Mouse (Mus musculus): ENCODE measurements around the gene Mical3. TPM values are rescaled to one million over a fixed set of nuclear protein-coding genes. Genes with fewer than 3 reads are reported as not detected.
"Not testable (repeated sequence)": the region's sequence is repeated elsewhere in the genome, so short reads cannot be mapped to it uniquely, and the experiment has no call there.

Mical3 gene
- total RNA-seq, 2 experiments from 2014 or later: 26.4 to 89.3 TPM

DNA sequence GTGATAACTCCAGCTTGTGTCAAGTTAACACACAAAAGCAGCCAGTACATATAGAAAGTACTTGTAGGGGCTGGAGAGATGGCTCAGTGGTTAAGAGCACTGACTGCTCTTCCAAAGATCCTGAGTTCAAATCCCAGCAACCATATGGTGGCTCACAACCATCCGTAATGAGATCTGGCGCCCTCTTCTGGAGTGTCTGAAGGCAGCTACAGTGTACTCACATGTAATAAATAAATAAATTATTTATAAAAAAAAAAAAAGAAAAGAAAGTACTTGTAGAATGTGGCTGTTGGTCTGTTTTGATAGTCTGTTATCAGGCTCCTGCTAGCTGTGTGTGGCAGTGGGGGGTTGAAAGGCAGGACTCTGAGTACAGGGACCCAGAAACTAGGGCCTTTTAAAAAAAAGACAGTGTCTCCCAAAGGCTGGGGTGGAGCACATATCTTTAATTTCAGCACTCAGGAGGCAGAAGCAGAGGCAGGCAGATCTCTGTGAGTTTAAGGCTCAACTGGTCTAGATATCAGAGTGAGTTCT lies 205.9 kb downstream of the Mical3 start:
- ATAC-seq (replicated peaks; ENCODE audit: low FRiP score, low TSS enrichment, poor library complexity, severe bottlenecking): peak; percentile 92

DNA sequence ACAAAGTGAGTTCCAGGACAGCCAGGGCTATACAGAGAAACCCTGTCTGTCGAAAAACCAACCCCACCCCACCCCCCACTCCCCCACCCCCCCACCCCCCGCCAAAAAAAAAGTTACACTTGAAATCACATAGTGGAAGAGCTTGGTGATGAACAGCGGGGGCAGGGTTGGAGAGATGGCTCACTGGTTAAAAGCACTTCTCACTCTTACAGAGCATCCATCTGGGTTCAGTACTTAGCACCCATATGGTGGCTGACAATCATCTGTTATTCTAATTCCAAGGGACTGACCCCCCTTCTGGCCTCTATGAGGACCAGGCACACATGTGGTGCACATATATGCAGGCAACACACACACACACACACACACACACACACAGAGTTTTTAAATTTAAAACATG lies 212.8 kb downstream of the Mical3 start:
- no peak for ATAC-seq (replicated peaks; ENCODE audit: low FRiP score, low TSS enrichment, poor library complexity, severe bottlenecking)

DNA sequence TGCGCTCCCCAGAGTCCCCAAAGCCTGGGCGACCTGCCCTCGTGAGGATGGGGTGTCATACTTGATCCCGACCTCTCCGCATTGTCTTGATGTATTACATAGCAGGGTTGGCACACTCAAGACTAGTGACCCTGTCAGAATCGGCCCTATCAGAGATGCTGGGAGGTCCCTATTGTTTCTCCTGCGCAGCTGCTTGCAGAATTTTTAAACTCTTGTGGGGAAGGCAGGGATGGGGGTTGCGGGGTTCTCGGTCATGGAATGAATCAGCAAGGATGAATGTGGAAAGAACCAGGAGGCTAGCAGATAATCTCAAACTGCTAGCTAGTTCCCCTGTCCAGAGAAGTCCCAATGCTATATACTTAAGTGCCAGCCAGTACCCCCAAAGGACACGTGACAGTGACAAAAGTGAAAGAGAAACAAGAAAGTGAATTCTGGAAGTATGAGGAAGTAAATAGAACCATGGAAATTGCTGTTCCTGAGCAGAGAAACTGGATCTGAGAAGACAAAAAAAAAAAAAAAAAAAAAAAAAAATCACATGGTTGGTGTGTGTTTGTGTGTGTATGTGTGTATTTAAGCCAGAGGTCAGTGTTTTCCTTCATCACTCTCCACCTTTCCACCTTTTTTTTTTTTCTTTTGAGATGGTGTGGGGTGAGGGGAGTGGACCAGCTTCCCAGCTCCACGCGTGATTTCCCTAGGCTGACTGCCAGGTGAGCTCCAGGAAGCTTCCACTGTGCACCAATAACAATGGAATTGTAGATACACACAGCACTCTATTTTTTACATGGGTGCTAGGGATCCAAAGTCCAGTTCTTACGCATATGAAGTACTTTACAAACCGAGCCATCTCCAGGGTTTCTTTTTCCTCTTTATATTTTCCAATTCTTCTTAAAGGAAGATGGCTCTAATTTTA lies 213.6 kb downstream of the Mical3 start:
- ATAC-seq (replicated peaks; ENCODE audit: low FRiP score, low TSS enrichment, poor library complexity, severe bottlenecking): peak; percentile 16; the same call in 1 of the 2 replicates

- peak; percentile 69 for ATAC-seq (replicated peaks; ENCODE audit: low FRiP score, low TSS enrichment, poor library complexity, severe bottlenecking)
These were observed 214.5 kb downstream of the Mical3 start, which contains the start of gene Bid for GRCm38 (mm10) chr6:120916074-120916971. TSS of gene Bid (minus strand) at chr6:120916853.

GRCm38 (mm10) chr6:120915649-120915975 lies 215.2 kb downstream of the Mical3 start:
- no peak for ATAC-seq (replicated peaks; ENCODE audit: low FRiP score, low TSS enrichment, poor library complexity, severe bottlenecking)

- peak; percentile 80 for ATAC-seq (replicated peaks; ENCODE audit: low FRiP score, low TSS enrichment, poor library complexity, severe bottlenecking)
These were observed 215.7 kb downstream of the Mical3 start for GRCm38 (mm10) chr6:120914911-120915648.

DNA sequence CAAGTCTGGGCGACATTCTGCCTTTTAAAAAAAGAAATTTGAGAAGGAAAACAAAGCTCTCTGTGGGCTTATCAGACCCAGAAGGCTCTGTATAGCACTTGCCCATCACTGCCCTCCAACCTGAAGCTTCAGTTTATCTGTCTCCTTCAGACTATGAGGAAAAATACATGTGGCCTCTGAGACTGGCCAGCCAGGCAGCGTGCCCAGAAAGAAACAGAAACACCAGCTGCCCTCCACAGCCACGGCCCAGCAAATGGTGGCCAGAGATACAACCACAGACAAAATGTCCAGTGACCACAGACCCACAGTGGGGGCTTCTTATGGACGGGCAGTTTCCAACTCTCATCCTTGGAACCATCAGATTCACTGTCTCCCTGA lies 216.3 kb downstream of the Mical3 start:
- ATAC-seq (replicated peaks; ENCODE audit: low FRiP score, low TSS enrichment, poor library complexity, severe bottlenecking): peak; percentile 58

DNA sequence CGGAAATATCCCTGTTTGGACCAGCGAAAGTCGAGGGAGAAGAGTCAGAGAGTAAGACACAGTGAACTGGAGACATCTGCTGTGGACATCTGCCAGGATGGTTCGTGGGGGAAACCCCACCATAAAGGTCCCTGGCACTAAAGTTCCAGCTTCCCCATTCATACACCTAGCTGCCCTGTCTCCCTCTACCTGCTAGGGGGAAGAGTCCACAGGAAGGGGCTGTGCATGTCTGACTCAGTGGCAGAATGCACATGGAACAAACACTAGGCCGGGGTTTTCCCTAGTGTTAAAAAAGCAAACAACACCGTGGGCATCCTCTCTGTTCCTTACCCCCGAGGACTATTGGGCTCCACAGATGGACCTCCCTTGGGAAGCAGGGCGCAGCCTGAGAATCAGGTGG lies 217.0 kb downstream of the Mical3 start:
- ATAC-seq (replicated peaks; ENCODE audit: low FRiP score, low TSS enrichment, poor library complexity, severe bottlenecking): no peak

GRCm38 (mm10) chr6:120912931-120913330 lies 217.9 kb downstream of the Mical3 start:
- no peak for ATAC-seq (replicated peaks; ENCODE audit: low FRiP score, low TSS enrichment, poor library complexity, severe bottlenecking)

- no peak for ATAC-seq (replicated peaks; ENCODE audit: low FRiP score, low TSS enrichment, poor library complexity, severe bottlenecking)
These were observed 219.4 kb downstream of the Mical3 start for GRCm38 (mm10) chr6:120911213-120912007.

- no peak for ATAC-seq (replicated peaks; ENCODE audit: low FRiP score, low TSS enrichment, poor library complexity, severe bottlenecking)
These were observed 221.3 kb downstream of the Mical3 start for GRCm38 (mm10) chr6:120909501-120909900.

GRCm38 (mm10) chr6:120907876-120908597 lies 222.8 kb downstream of the Mical3 start:
- ATAC-seq (replicated peaks; ENCODE audit: low FRiP score, low TSS enrichment, poor library complexity, severe bottlenecking): not testable (repeated sequence)

DNA sequence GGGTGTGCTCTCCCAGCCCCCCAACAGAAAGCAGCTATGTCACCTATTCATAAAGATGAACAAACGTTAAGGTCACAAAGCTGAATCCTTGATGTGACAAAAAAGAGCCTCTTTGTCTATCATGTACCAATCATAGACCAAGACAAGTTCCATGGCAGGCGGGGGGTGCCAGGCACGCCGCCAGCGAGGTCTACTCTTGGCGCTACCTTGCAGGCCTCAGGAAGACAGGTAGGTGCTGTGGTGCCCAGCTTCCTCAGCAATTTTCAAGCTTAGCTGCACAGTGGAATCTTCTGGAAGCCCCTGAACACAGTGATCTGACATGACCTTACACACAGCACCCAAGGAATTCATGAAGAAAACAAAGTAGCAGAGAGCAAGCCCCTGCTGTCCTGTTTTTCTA lies 224.3 kb downstream of the Mical3 start:
- no peak for ATAC-seq (replicated peaks; ENCODE audit: low FRiP score, low TSS enrichment, poor library complexity, severe bottlenecking)

DNA sequence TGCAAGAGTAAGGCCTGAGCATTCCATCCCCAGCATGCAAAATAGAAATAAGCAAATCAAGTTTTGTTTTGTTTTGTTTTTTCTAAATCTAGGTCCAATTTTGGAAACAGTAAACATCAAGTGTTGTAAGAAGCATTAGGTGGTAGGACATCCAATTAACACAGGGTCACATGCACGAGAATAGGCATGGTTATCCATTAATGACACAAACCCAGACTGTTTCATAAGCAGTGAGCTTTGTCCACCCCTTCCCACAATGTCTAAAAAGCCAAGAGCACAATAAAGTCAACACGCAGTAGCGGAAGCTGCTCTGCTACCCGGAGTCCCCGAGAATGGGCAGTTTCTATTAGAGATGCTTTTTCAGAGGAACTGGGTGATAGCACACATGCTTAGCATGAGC lies 225.7 kb downstream of the Mical3 start:
- ATAC-seq (replicated peaks; ENCODE audit: low FRiP score, low TSS enrichment, poor library complexity, severe bottlenecking): no peak

DNA sequence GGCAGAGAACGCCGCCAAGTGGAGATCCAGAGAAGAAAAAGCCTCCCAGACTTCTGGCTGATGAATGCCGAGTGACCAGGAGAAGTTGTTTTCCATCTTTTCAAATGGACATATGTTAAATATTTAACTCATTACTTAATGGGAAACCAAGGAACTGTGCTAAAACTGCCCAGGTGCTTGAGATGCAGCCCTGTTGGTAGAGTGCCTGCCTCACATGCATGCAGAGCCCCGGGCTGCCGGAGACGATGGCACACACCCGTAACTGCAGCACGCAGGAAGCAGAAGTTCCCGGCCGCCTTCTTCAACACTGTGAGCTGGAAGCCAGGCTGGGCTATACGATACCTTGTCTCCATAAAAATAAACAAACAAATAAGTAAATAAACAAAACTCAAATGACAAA lies 226.8 kb downstream of the Mical3 start:
- ATAC-seq (replicated peaks; ENCODE audit: low FRiP score, low TSS enrichment, poor library complexity, severe bottlenecking): peak; percentile 23; the same call in 1 of the 2 replicates

DNA sequence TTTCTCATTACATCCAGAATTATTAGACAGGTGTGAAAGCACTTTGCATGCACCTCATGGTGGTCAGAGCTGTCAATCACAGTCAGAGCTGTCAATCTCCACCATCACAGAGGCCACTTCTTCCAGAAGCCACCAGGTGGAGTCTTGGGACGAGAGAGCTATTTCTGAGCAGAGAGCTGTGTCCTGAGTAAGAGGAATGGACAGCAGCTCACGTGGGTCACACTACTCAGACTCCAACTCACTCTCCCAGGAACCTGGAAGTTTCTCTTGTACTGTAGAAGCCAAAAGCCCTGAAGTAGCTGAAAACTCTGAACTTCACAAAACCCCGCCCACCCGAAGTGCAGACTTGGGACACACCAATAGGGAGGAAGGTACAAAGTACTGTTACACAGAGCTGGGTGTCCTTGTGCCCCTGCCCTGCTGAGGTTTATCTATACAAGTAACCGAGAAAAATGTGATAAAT lies 227.3 kb downstream of the Mical3 start:
- peak; percentile 81 for ATAC-seq (replicated peaks; ENCODE audit: low FRiP score, low TSS enrichment, poor library complexity, severe bottlenecking)

DNA sequence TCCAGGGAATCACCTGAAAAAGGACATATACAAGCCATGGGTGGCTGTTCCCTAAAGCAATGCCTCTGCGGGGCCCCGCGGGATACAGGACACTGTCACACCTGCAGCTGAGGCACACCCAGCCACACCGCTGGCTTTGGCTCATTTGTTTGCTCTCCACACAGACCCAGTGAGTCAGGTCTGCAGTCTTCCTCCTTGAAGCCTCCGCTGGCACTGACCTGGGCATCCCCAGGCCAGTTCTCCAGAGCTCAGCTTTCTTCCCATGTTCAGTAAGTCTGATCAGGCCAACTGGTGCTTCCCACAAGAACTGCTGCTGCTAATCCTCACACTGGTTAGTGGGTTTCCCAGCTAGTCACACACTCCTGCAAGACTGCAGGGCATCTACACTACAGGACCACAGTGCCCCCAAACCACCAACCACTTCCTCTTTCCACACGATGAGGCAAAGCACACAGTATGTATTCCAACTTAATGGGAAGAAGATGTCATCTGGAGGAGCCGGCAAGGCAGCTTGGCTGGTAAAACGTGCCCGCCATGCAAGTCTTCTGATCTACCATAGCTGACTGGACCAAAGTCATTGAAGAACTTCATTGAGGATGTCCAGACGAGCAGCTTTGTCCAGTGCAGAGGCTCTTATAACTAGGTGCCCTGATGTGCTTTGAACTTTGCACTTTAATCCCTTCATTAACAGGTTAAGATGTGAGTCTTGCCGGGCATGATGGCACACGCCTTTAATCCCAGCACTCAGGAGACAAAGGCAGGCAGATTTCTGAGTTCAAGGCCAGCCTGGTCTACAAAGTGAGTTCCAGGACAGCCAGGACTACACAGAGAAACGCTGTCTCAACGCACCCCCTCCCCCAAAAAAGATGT lies 228.8 kb downstream of the Mical3 start:
- no peak for ATAC-seq (replicated peaks; ENCODE audit: low FRiP score, low TSS enrichment, poor library complexity, severe bottlenecking)
